ENCODE assay signal across 27 mouse cellular contexts in the genomic region with DNA sequence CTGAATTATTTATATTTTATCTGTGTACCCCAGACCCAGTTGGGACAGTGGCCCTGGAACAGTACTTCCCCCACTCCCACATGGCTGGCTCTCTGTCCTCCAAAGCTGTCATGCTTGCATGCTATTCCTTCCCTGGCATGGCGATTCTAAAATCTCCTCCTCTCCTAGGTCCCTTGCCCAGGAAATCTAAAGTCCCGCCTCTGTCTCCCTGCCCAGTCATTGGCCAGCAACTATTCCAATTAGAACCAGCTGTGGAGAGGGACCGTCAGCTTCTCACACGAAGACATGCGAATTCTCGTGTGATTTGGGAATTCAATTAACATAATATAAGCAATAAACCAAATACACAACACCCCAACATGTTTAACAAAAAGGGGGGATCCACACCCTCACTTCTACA. TPM values are rescaled to one million over a fixed set of nuclear protein-coding genes. Genes with fewer than 3 reads are reported as not detected.
A peak's percentile ranks its signal among the peaks of the same experiment; 100 is the strongest.
DNase-seq lines count a peak whose midpoint lies in the region; ATAC-seq lines count a peak whose summit lies in the region.
"Had no signal": no experiment of that assay in that cellular context is flagged by ENCODE, and none has a peak within 500 bp of the region (broad histone marks: within the 10 kb centered on the region; RNA-seq: fewer than 3 reads in every experiment).

No protein-coding gene starts in this region.

- WGBS in forebrain, embryonic 10.5 days = 58% methylated on average over 6 of the region's 6 CpGs
- 64% methylated on average over 6 of the region's 6 CpGs for WGBS in forebrain, embryonic 13.5 days
- WGBS in midbrain, embryonic 14.5 days = 45% methylated on average over 6 of the region's 6 CpGs
- 62% methylated on average over 6 of the region's 6 CpGs for WGBS in midbrain, embryonic 11.5 days
- WGBS in embryonic facial prominence, embryonic 11.5 days = 25% methylated on average over 6 of the region's 6 CpGs
- 77% methylated on average over 6 of the region's 6 CpGs for WGBS in kidney, embryonic 14.5 days

- H3K27ac ChIP-seq in forebrain, embryonic 10.5 days = peak overlapping the region; percentile 62; the same call in 1 of the 2 replicates
- no peak overlapping the region for H3K27ac ChIP-seq in forebrain, embryonic 13.5 days
- no peak overlapping the region for H3K27ac ChIP-seq in midbrain, embryonic 14.5 days (replicated peaks; ENCODE audit: low read depth, low read length)
- H3K27ac ChIP-seq in midbrain, embryonic 11.5 days (ENCODE audit: low read depth, low read length) = no peak overlapping the region
- H3K27ac ChIP-seq in embryonic facial prominence, embryonic 11.5 days (replicated peaks; ENCODE audit: low read depth, low read length) = no peak overlapping the region
- no peak overlapping the region for H3K27ac ChIP-seq in kidney, embryonic 14.5 days (ENCODE audit: low read depth, low read length)
- H3K27ac ChIP-seq: heart, embryonic 10.5 days; hindbrain, embryonic 15.5 days; kidney, embryonic 15.5 days; left cerebral cortex, adult 2 months; limb, embryonic 12.5 days; stomach, postnatal 0 days had no signal

- H3K4me1 ChIP-seq in forebrain, embryonic 10.5 days = peaks cover 36% of the 10 kb centered on the region
- peaks cover 17% of the 10 kb centered on the region for H3K4me1 ChIP-seq in forebrain, embryonic 13.5 days
- peaks cover 3% of the 10 kb centered on the region for H3K4me1 ChIP-seq in midbrain, embryonic 14.5 days (ENCODE audit: control insufficient read depth, insufficient read depth, low read length)
- peaks cover 10% of the 10 kb centered on the region for H3K4me1 ChIP-seq in midbrain, embryonic 11.5 days (ENCODE audit: control insufficient read depth, insufficient read depth, low read length)
- peaks cover 11% of the 10 kb centered on the region for H3K4me1 ChIP-seq in embryonic facial prominence, embryonic 11.5 days (ENCODE audit: control insufficient read depth, insufficient read depth, low read length)
- peaks cover 8% of the 10 kb centered on the region for H3K4me1 ChIP-seq in kidney, embryonic 14.5 days (ENCODE audit: control insufficient read depth, insufficient read depth, low read length)

- no peak for DNase-seq in forebrain, embryonic 10.5 days (ENCODE audit: extremely low spot score, low spot score)
- DNase-seq in midbrain, embryonic 14.5 days = peak; percentile 25
- no peak for DNase-seq in midbrain, embryonic 11.5 days (ENCODE audit: low spot score, missing footprints)
- peak; percentile 82 for DNase-seq in embryonic facial prominence, embryonic 11.5 days (ENCODE audit: low spot score)
- DNase-seq in mesoderm, embryonic 11.5 days (ENCODE audit: low read depth, low spot score) = peak; percentile 49
- no peak for DNase-seq in kidney, adult 9 months
- DNase-seq: adrenal gland, postnatal 25 days; cerebellum, adult 9-11 months; gastrocnemius, postnatal 10 days; heart, postnatal 4 days; kidney, postnatal 4 days; layer of hippocampus, adult 9-11 months; liver, postnatal 0 days; lung, postnatal 14 days; right cerebral cortex, postnatal 14 days; thymus, adult 2 months had no signal

- no peaks in the 10 kb centered on the region for H3K36me3 ChIP-seq in forebrain, embryonic 10.5 days (replicated peaks)
- no peaks in the 10 kb centered on the region for H3K36me3 ChIP-seq in forebrain, embryonic 13.5 days (ENCODE audit: poor library complexity, severe bottlenecking)
- H3K36me3 ChIP-seq in midbrain, embryonic 14.5 days (ENCODE audit: control insufficient read depth, insufficient read depth, low read length) = no peaks in the 10 kb centered on the region
- H3K36me3 ChIP-seq in midbrain, embryonic 11.5 days (ENCODE audit: control insufficient read depth, insufficient read depth, low read length) = no peaks in the 10 kb centered on the region
- H3K36me3 ChIP-seq in embryonic facial prominence, embryonic 11.5 days (replicated peaks; ENCODE audit: control insufficient read depth, insufficient read depth, low read depth, low read length) = no peaks in the 10 kb centered on the region
- H3K36me3 ChIP-seq in kidney, embryonic 14.5 days (ENCODE audit: control insufficient read depth, insufficient read depth, low read length) = no peaks in the 10 kb centered on the region
- H3K36me3 ChIP-seq: heart, embryonic 10.5 days; hindbrain, embryonic 15.5 days; kidney, embryonic 15.5 days; limb, embryonic 12.5 days had no signal

- H3K27me3 ChIP-seq in forebrain, embryonic 10.5 days (ENCODE audit: poor library complexity, severe bottlenecking) = peaks cover 11% of the 10 kb centered on the region
- peaks cover 11% of the 10 kb centered on the region; the same call in 1 of the 2 replicates for H3K27me3 ChIP-seq in forebrain, embryonic 13.5 days
- H3K27me3 ChIP-seq in midbrain, embryonic 14.5 days (ENCODE audit: control insufficient read depth, insufficient read depth, low read length) = no peaks in the 10 kb centered on the region
- no peaks in the 10 kb centered on the region for H3K27me3 ChIP-seq in midbrain, embryonic 11.5 days (ENCODE audit: control insufficient read depth, insufficient read depth, low read length)
- no peaks in the 10 kb centered on the region for H3K27me3 ChIP-seq in embryonic facial prominence, embryonic 11.5 days (ENCODE audit: control insufficient read depth, insufficient read depth, low read length)
- H3K27me3 ChIP-seq in kidney, embryonic 14.5 days (ENCODE audit: control insufficient read depth, insufficient read depth, low read length) = no peaks in the 10 kb centered on the region
- H3K27me3 ChIP-seq: hindbrain, embryonic 15.5 days; kidney, embryonic 15.5 days; limb, embryonic 12.5 days had no signal

- no peak overlapping the region for H3K4me3 ChIP-seq in forebrain, embryonic 10.5 days
- no peak overlapping the region for H3K4me3 ChIP-seq in forebrain, embryonic 13.5 days
- H3K4me3 ChIP-seq in midbrain, embryonic 14.5 days (replicated peaks; ENCODE audit: low read depth, low read length) = no peak overlapping the region
- H3K4me3 ChIP-seq in midbrain, embryonic 11.5 days (ENCODE audit: low read depth, low read length) = no peak overlapping the region
- no peak overlapping the region for H3K4me3 ChIP-seq in embryonic facial prominence, embryonic 11.5 days (ENCODE audit: low read depth, low read length)
- no peak overlapping the region for H3K4me3 ChIP-seq in kidney, embryonic 14.5 days (ENCODE audit: low read length)
- H3K4me3 ChIP-seq: heart, embryonic 10.5 days; hindbrain, embryonic 15.5 days; kidney, embryonic 15.5 days; left cerebral cortex, adult 2 months; limb, embryonic 12.5 days had no signal

- no peak for ATAC-seq in forebrain, embryonic 13.5 days
- no peak for ATAC-seq in midbrain, embryonic 14.5 days (ENCODE audit: low FRiP score, low TSS enrichment)
- no peak for ATAC-seq in midbrain, embryonic 11.5 days (ENCODE audit: low FRiP score)
- no peak for ATAC-seq in embryonic facial prominence, embryonic 11.5 days (replicated peaks; ENCODE audit: insufficient number of reproducible peaks, low FRiP score, low TSS enrichment, low read depth)
- ATAC-seq in kidney, embryonic 14.5 days (ENCODE audit: low FRiP score, low TSS enrichment) = no peak
- ATAC-seq: CD4-positive, CD25-positive, alpha-beta regulatory T cell, adult 4 months; intestine, embryonic 16.5 days; liver, postnatal 0 days had no signal

- no peak overlapping the region for H3K9ac ChIP-seq in forebrain, embryonic 13.5 days
- H3K9ac ChIP-seq in midbrain, embryonic 14.5 days (replicated peaks; ENCODE audit: low read length) = no peak overlapping the region
- no peak overlapping the region for H3K9ac ChIP-seq in midbrain, embryonic 11.5 days (ENCODE audit: low read length)
- no peak overlapping the region for H3K9ac ChIP-seq in embryonic facial prominence, embryonic 11.5 days (replicated peaks; ENCODE audit: low read length)
- no peak overlapping the region for H3K9ac ChIP-seq in kidney, embryonic 14.5 days (ENCODE audit: low read depth, low read length)
- H3K9ac ChIP-seq: hindbrain, embryonic 15.5 days; kidney, embryonic 15.5 days; limb, embryonic 12.5 days; liver, postnatal 0 days had no signal

- H3K9me3 ChIP-seq in forebrain, embryonic 10.5 days = no peaks in the 10 kb centered on the region
- no peaks in the 10 kb centered on the region for H3K9me3 ChIP-seq in forebrain, embryonic 13.5 days (replicated peaks)
- no peaks in the 10 kb centered on the region for H3K9me3 ChIP-seq in midbrain, embryonic 14.5 days (ENCODE audit: control insufficient read depth, low read length)
- no peaks in the 10 kb centered on the region for H3K9me3 ChIP-seq in midbrain, embryonic 11.5 days (ENCODE audit: control insufficient read depth, low read length)
- H3K9me3 ChIP-seq in embryonic facial prominence, embryonic 11.5 days (replicated peaks; ENCODE audit: control insufficient read depth, low read length) = no peaks in the 10 kb centered on the region
- no peaks in the 10 kb centered on the region for H3K9me3 ChIP-seq in kidney, embryonic 14.5 days (ENCODE audit: control insufficient read depth, low read length)
- H3K9me3 ChIP-seq: heart, embryonic 10.5 days; hindbrain, embryonic 15.5 days; kidney, embryonic 15.5 days; limb, embryonic 12.5 days had no signal

- H3K4me2 ChIP-seq in forebrain, embryonic 13.5 days = no peak overlapping the region
- H3K4me2 ChIP-seq in midbrain, embryonic 14.5 days (ENCODE audit: low read length) = no peak overlapping the region
- H3K4me2 ChIP-seq in midbrain, embryonic 11.5 days = no peak overlapping the region
- no peak overlapping the region for H3K4me2 ChIP-seq in embryonic facial prominence, embryonic 11.5 days (ENCODE audit: low read depth, low read length)
- H3K4me2 ChIP-seq in kidney, embryonic 14.5 days (replicated peaks; ENCODE audit: low read depth, low read length) = no peak overlapping the region
- H3K4me2 ChIP-seq: hindbrain, embryonic 15.5 days; kidney, embryonic 15.5 days; limb, embryonic 12.5 days; liver, embryonic 11.5 days had no signal

RNA-seq across cellular contexts. Expression of a gene that starts 19.3 kb away (rescaled TPM):
- polyA plus RNA-seq in forebrain, embryonic 10.5 days (2016; fragmentation: Nextera tagmentation; extraction: Ambion mirVana) = 6.4 and 6.5 TPM in 2 replicates
- 7.3 and 9.7 TPM in 2 replicates for polyA plus RNA-seq in forebrain, embryonic 13.5 days (2015; fragmentation: Nextera tagmentation; extraction: Ambion mirVana)
- 12.9 and 13.7 TPM in 2 replicates for polyA plus RNA-seq in midbrain, embryonic 14.5 days (2014; fragmentation: Nextera tagmentation; extraction: Ambion mirVana)
- polyA plus RNA-seq in midbrain, embryonic 11.5 days (2014; fragmentation: Nextera tagmentation; extraction: Ambion mirVana) = 5.2 and 5.4 TPM in 2 replicates
- 5.2 and 6.2 TPM in 2 replicates for polyA plus RNA-seq in embryonic facial prominence, embryonic 11.5 days (2014; fragmentation: Nextera tagmentation; extraction: Ambion mirVana)
- 15.4 and 17.1 TPM in 2 replicates for polyA plus RNA-seq in kidney, embryonic 14.5 days (2014; fragmentation: Nextera tagmentation; extraction: Ambion mirVana)

RNA-seq across cellular contexts. Expression of a gene that starts 47.7 kb away (rescaled TPM):
- polyA plus RNA-seq in forebrain, embryonic 10.5 days (2016; fragmentation: Nextera tagmentation; extraction: Ambion mirVana) = 2.5 and 2.8 TPM in 2 replicates
- 2.3 and 2.5 TPM in 2 replicates for polyA plus RNA-seq in forebrain, embryonic 13.5 days (2015; fragmentation: Nextera tagmentation; extraction: Ambion mirVana)
- polyA plus RNA-seq in midbrain, embryonic 14.5 days (2014; fragmentation: Nextera tagmentation; extraction: Ambion mirVana) = 1.8 and 1.9 TPM in 2 replicates
- 1.9 and 2.0 TPM in 2 replicates for polyA plus RNA-seq in midbrain, embryonic 11.5 days (2014; fragmentation: Nextera tagmentation; extraction: Ambion mirVana)
- 3.4 and 3.8 TPM in 2 replicates for polyA plus RNA-seq in embryonic facial prominence, embryonic 11.5 days (2014; fragmentation: Nextera tagmentation; extraction: Ambion mirVana)
- 7.3 and 7.7 TPM in 2 replicates for polyA plus RNA-seq in kidney, embryonic 14.5 days (2014; fragmentation: Nextera tagmentation; extraction: Ambion mirVana)

Comparison
In these comparisons a context has a peak if more than half of its experiments do, and no peak if none do; other contexts are left out.
1. DNase-seq: peak in midbrain, embryonic 14.5 days (single experiment), embryonic facial prominence, embryonic 11.5 days (single experiment) and mesoderm, embryonic 11.5 days (single experiment); none in forebrain, embryonic 10.5 days (single experiment), midbrain, embryonic 11.5 days (single experiment) and kidney, adult 9 months (single experiment).